ENCODE assay signal across 9 mouse cellular contexts in genomic region chr14:27182059-27182458, GRCm38 (mm10).
DNase-seq lines count a peak whose midpoint lies in the region; ATAC-seq and TF ChIP-seq lines count a peak whose summit lies in the region.
"Had no signal": no experiment of that assay in that cellular context is flagged by ENCODE, and none has a peak within 500 bp of the region (broad histone marks: within the 10 kb centered on the region; RNA-seq: fewer than 3 reads in every experiment).

No protein-coding gene starts in this region.

- 51% methylated on average over 11 of the region's 11 CpGs for WGBS in embryonic facial prominence, embryonic 10.5 days
- WGBS in lung, embryonic 14.5 days, result 24% methylated on average over 11 of the region's 11 CpGs
- WGBS in thymus, adult 2 months, result 91% methylated on average over 11 of the region's 11 CpGs

- intact Hi-C loops in left cerebral cortex, postnatal 14 days (cut with DNase I), result loop anchor here (5.0 kb wide), 2 partner anchors 70 to 150 kb away; partner anchors contain the start of gene Arhgef3

- H3K9ac ChIP-seq in lung, embryonic 14.5 days, result no peak overlapping the region
- H3K9ac ChIP-seq: neural tube, embryonic 13.5 days had no signal

- peak; percentile 36; the same call in 1 of the 2 replicates for ATAC-seq in lung, embryonic 14.5 days (ENCODE audit: insufficient read depth)
- ATAC-seq in CD4-positive, CD25-positive, alpha-beta regulatory T cell, adult 4 months, result no peak

- H3K4me1 ChIP-seq in E14TG2a.4 (replicated peaks; ENCODE audit: low read depth, low read length), result peaks cover 24% of the 10 kb centered on the region
- peaks cover 18% of the 10 kb centered on the region for H3K4me1 ChIP-seq in embryonic facial prominence, embryonic 10.5 days
- H3K4me1 ChIP-seq in lung, embryonic 14.5 days (ENCODE audit: insufficient read depth), result 0 out of 2 replicates have a peak, but pooled peaks cover 3% of the 10 kb centered on the region
- no peaks in the 10 kb centered on the region for H3K4me1 ChIP-seq in thymus, adult 2 months (replicated peaks; ENCODE audit: control insufficient read depth, insufficient read depth, low read length)

- H3K27ac ChIP-seq in embryonic facial prominence, embryonic 10.5 days (replicated peaks), result 0 out of 2 replicates have a peak overlapping the region, but pooled peaks have one; percentile 16
- peak overlapping the region; percentile 30; the same call in 1 of the 2 replicates for H3K27ac ChIP-seq in lung, embryonic 14.5 days (ENCODE audit: low read depth)
- no peak overlapping the region for H3K27ac ChIP-seq in thymus, adult 2 months (ENCODE audit: control insufficient read depth, insufficient read depth, low read length)
- H3K27ac ChIP-seq: neural tube, embryonic 13.5 days had no signal

- no peak overlapping the region for H3K4me2 ChIP-seq in lung, embryonic 14.5 days
- H3K4me2 ChIP-seq: neural tube, embryonic 13.5 days had no signal

- DNase-seq in embryonic facial prominence, embryonic 10.5 days (ENCODE audit: low spot score), result no peak
- peak; percentile 70 for DNase-seq in heart, postnatal 4 days
- peak; percentile 60 for DNase-seq in lung, embryonic 14.5 days
- DNase-seq in thymus, adult 2 months, result no peak
- no peak for DNase-seq in left cerebral cortex, postnatal 14 days (ENCODE audit: low spot score in 2 of 2)
- DNase-seq in natural killer cell, adult 2 months (ENCODE audit: low spot score in 2 of 2), result no peak

- H3K9me3 ChIP-seq in E14TG2a.4 (ENCODE audit: low read length), result no peaks in the 10 kb centered on the region
- H3K9me3 ChIP-seq in embryonic facial prominence, embryonic 10.5 days, result no peaks in the 10 kb centered on the region
- no peaks in the 10 kb centered on the region for H3K9me3 ChIP-seq in lung, embryonic 14.5 days (ENCODE audit: low read depth, low read length)
- H3K9me3 ChIP-seq: neural tube, embryonic 13.5 days had no signal

- TF ChIP-seq POLR2A in thymus, adult 2 months (IDR thresholded peaks at IDR 0.05; ENCODE audit: control insufficient read depth, extremely low read depth, insufficient read depth, low read length, poor library complexity), result no peak

- peak overlapping the region; percentile 27 for H3K4me3 ChIP-seq in E14TG2a.4 (replicated peaks; ENCODE audit: low read length)
- no peak overlapping the region for H3K4me3 ChIP-seq in embryonic facial prominence, embryonic 10.5 days
- H3K4me3 ChIP-seq in lung, embryonic 14.5 days (ENCODE audit: low read depth, low read length), result no peak overlapping the region
- no peak overlapping the region for H3K4me3 ChIP-seq in thymus, adult 2 months (ENCODE audit: control insufficient read depth, insufficient read depth, low read length)
- H3K4me3 ChIP-seq: neural tube, embryonic 13.5 days had no signal

- TF ChIP-seq CTCF in E14TG2a.4 (conservative IDR thresholded peaks at IDR 0.05; ENCODE audit: low read length), result 0 out of 2 replicates have a peak, but pooled peaks have one; percentile 4
- no peak for TF ChIP-seq CTCF in lung, embryonic 14.5 days (IDR thresholded peaks at IDR 0.05; ENCODE audit: low read depth)
- TF ChIP-seq CTCF in thymus, adult 2 months (IDR thresholded peaks at IDR 0.05; ENCODE audit: borderline replicate concordance, control insufficient read depth, extremely low read depth, insufficient read depth, low read length, poor library complexity), result no peak

- H3K36me3 ChIP-seq in E14TG2a.4 (ENCODE audit: insufficient read depth, low read length), result no peaks in the 10 kb centered on the region
- no peaks in the 10 kb centered on the region for H3K36me3 ChIP-seq in embryonic facial prominence, embryonic 10.5 days (replicated peaks)
- no peaks in the 10 kb centered on the region for H3K36me3 ChIP-seq in lung, embryonic 14.5 days (ENCODE audit: insufficient read depth)
- no peaks in the 10 kb centered on the region for H3K36me3 ChIP-seq in thymus, adult 2 months (ENCODE audit: control insufficient read depth, insufficient read depth, low read length)
- H3K36me3 ChIP-seq: neural tube, embryonic 13.5 days had no signal

- no peaks in the 10 kb centered on the region for H3K27me3 ChIP-seq in E14TG2a.4 (ENCODE audit: insufficient read depth, low read length)
- H3K27me3 ChIP-seq in embryonic facial prominence, embryonic 10.5 days (replicated peaks; ENCODE audit: low read depth, poor library complexity, severe bottlenecking), result no peaks in the 10 kb centered on the region
- H3K27me3 ChIP-seq in lung, embryonic 14.5 days (ENCODE audit: insufficient read depth, low read length), result no peaks in the 10 kb centered on the region
- no peaks in the 10 kb centered on the region; the same call in 1 of the 2 replicates for H3K27me3 ChIP-seq in thymus, adult 2 months (ENCODE audit: control insufficient read depth, insufficient read depth, low read length)
- H3K27me3 ChIP-seq: neural tube, embryonic 13.5 days had no signal

Comparison
In these comparisons a context has a peak if more than half of its experiments do, and no peak if none do; other contexts are left out.
1. DNase-seq: peak in heart, postnatal 4 days (single experiment) and lung, embryonic 14.5 days (single experiment); none in embryonic facial prominence, embryonic 10.5 days (single experiment), thymus, adult 2 months (single experiment), left cerebral cortex, postnatal 14 days (0 of 2) and natural killer cell, adult 2 months (0 of 2).